Mouse (Mus musculus) lung, postnatal 0 days (tissue): ENCODE measurements around the gene Fndc3b. TPM values are rescaled to one million over a fixed set of nuclear protein-coding genes. Genes with fewer than 3 reads are reported as not detected.

Experiments used
- ATAC-seq: fragments of 200-750 bp; cut with Nextera tagmentation; 2 replicates; pipeline ENCODE4 v1.8.0; 2017; ENCODE audit warnings: moderate library complexity
- DNase-seq: peaks from one replicate; pipeline ENCODE4 v3.0.0-alpha.2; 2016; ENCODE audit warnings: low spot score
- H3K27ac ChIP-seq: fragments of 300-500 bp; sonication (generic); 2 replicates; pipeline ENCODE4 v1.5.1; 2014; ENCODE audit warnings: antibody characterized with exemption, mild to moderate bottlenecking, low read length, mixed read lengths
- H3K27me3 ChIP-seq: fragments of 300-500 bp; sonication (generic); replicated peaks from 2 replicates; pipeline ENCODE4 v1.6.1; 2014; ENCODE audit warnings: low read length, mixed read lengths; ENCODE audit not compliant: insufficient read depth
- H3K36me3 ChIP-seq: fragments of 300-500 bp; sonication (generic); 2 replicates; pipeline ENCODE4 v1.6.1; 2014; ENCODE audit warnings: low read length, mixed read lengths; ENCODE audit not compliant: insufficient read depth
- H3K4me1 ChIP-seq: fragments of 300-500 bp; sonication (generic); 2 replicates; pipeline ENCODE4 v1.6.1; 2014; ENCODE audit warnings: antibody characterized with exemption, low read depth, low read length, mixed read lengths; ENCODE audit not compliant: insufficient read depth
- H3K4me2 ChIP-seq: fragments of 300-500 bp; sonication (generic); replicated peaks from 2 replicates; pipeline ENCODE4 v1.6.1; 2014; ENCODE audit warnings: low read depth, mild to moderate bottlenecking, low read length, moderate library complexity, mixed read lengths
- H3K4me3 ChIP-seq: fragments of 300-500 bp; sonication (generic); 2 replicates; pipeline ENCODE4 v1.5.1; 2014; ENCODE audit warnings: low read depth, low read length
- H3K9ac ChIP-seq: fragments of 300-500 bp; sonication (generic); replicated peaks from 2 replicates; pipeline ENCODE4 v1.6.1; 2014; ENCODE audit warnings: low read depth, mild to moderate bottlenecking
- H3K9me3 ChIP-seq: fragments of 300-500 bp; sonication (generic); 2 replicates; pipeline ENCODE4 v1.6.1; 2016; ENCODE audit warnings: low read length, mixed read lengths
- CTCF ChIP-seq: IDR thresholded peaks from 2 replicates; pipeline ENCODE4 v1.5.1; 2016; ENCODE audit warnings: antibody characterized with exemption, mild to moderate bottlenecking
- EP300 ChIP-seq: IDR thresholded peaks from 2 replicates; pipeline ENCODE4 v1.6.1; 2016; ENCODE audit warnings: antibody characterized with exemption, mild to moderate bottlenecking, control low read depth
- WGBS: fragments of 180-500 bp; shearing (Covaris S2); extraction: QIAGEN DNeasy Blood & Tissue Kit; methylation state at CpG from one replicate; pipeline ENCODE4 v1.1.7; 2014; 5-methylcytosine and 5-hydroxymethylcytosine counted together
- polyA plus RNA-seq: library from polyadenylated mRNA; unstranded; fragments of >200 nt; fragmentation: Nextera tagmentation; extraction: Ambion mirVana; gene quantifications from 2 replicates; pipeline ENCODE4 v1.2.1, GENCODE M21; 2015

Fndc3b gene
- polyA plus RNA-seq, 1 experiment from 2014 or later: 28.5 TPM

- TF ChIP-seq CTCF: no peak
- no peak for TF ChIP-seq EP300
- 78% methylated on average over 4 of the region's 4 CpGs for WGBS
- Histone ChIP-seq H3K4me3 (no peak overlapping the region), H3K4me1 (no peaks in the 10 kb centered on the region), H3K36me3 (peaks cover 28% of the 10 kb centered on the region; the same call in 1 of the 2 replicates), H3K9ac (no peak overlapping the region), H3K27me3 (no peaks in the 10 kb centered on the region), H3K9me3 (no peaks in the 10 kb centered on the region), H3K4me2 (no peak overlapping the region), H3K27ac (no peak overlapping the region)
- ATAC-seq (no peak), DNase-seq (no peak)
Measured at GRCm38 (mm10) chr3:27449447-27449846, 261.7 kb downstream of the Fndc3b start.

DNA sequence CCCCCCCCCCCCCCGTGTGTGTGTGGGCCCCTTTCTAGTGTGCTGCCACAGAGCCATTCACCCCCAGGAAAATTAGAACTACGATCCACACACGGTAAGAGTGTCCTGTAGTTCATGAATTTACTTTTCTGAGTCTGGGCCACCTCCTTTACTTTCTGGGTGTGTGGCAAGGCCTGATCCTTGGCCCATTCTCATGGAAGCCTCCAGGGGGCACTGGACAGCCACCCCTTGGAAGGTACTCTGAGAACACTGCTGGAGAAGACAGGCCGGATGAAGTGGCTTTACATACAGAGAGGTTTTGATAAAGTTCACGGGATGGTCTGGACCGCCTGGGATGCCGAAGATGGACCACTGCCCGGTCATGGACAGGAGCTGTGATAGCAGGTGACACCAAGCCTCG, 262.7 kb downstream of the Fndc3b start:
- WGBS: 84% methylated on average over 8 of the region's 9 CpGs
- H3K4me1 ChIP-seq: no peaks in the 10 kb centered on the region
- H3K4me2 ChIP-seq: no peak overlapping the region
- H3K9me3 ChIP-seq: no peaks in the 10 kb centered on the region
- ATAC-seq: peak; percentile 44
- peaks cover 28% of the 10 kb centered on the region; the same call in 1 of the 2 replicates for H3K36me3 ChIP-seq
- no peaks in the 10 kb centered on the region for H3K27me3 ChIP-seq
- H3K27ac ChIP-seq: no peak overlapping the region
- DNase-seq: peak; percentile 24
- no peak overlapping the region for H3K4me3 ChIP-seq
- no peak overlapping the region for H3K9ac ChIP-seq
- TF ChIP-seq EP300 (no peak), CTCF (peak; percentile 64)

GRCm38 (mm10) chr3:27439704-27440103, 271.4 kb downstream of the Fndc3b start:
- H3K27ac ChIP-seq: no peak overlapping the region
- no peaks in the 10 kb centered on the region for H3K27me3 ChIP-seq
- no peaks in the 10 kb centered on the region for H3K9me3 ChIP-seq
- DNase-seq: peak; percentile 40
- peaks cover 20% of the 10 kb centered on the region; the same call in 1 of the 2 replicates for H3K36me3 ChIP-seq
- no peak for TF ChIP-seq CTCF
- TF ChIP-seq EP300: no peak
- no peak overlapping the region for H3K9ac ChIP-seq
- no peak overlapping the region for H3K4me2 ChIP-seq
- 0 out of 2 replicates have a peak, but pooled peaks have one; percentile 32 for ATAC-seq
- WGBS: 49% methylated on average over 16 of the region's 16 CpGs
- no peak overlapping the region for H3K4me3 ChIP-seq
- H3K4me1 ChIP-seq: no peaks in the 10 kb centered on the region

DNA sequence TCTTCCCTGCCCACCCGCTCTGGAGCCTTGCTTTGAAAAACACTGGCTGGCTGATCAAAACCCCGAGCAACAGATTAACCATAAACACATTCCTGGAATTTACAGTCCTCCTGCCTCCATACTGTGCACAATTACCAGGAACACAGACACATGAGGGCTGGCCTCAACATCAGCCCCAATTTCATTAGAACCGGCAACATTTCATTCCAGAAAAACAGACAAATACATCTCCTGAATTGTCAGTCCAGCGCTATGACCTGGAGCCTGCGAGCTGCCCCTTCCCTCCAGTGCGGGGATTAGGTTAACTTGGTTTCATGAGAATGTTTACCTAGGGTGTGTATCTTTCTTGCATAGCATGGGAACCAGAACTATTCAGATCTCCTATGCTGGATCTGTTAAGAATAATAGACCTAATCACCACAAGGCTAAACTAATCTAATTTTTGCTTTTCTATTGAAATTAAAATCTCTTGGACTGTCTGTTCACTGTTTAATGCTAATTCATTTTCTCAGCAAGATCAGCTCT, 275.9 kb downstream of the Fndc3b start:
- Histone ChIP-seq H3K36me3 (peaks cover 26% of the 10 kb centered on the region; the same call in 1 of the 2 replicates), H3K4me1 (no peaks in the 10 kb centered on the region), H3K27me3 (no peaks in the 10 kb centered on the region), H3K27ac (0 out of 2 replicates have a peak overlapping the region, but pooled peaks have one; percentile 33), H3K4me2 (no peak overlapping the region), H3K9ac (no peak overlapping the region), H3K9me3 (no peaks in the 10 kb centered on the region), H3K4me3 (no peak overlapping the region)
- ATAC-seq: peak; percentile 34; the same call in 1 of the 2 replicates
- TF ChIP-seq CTCF (no peak), EP300 (no peak)
- 55% methylated on average over 6 of the region's 6 CpGs for WGBS
- peak; percentile 17 for DNase-seq

DNA sequence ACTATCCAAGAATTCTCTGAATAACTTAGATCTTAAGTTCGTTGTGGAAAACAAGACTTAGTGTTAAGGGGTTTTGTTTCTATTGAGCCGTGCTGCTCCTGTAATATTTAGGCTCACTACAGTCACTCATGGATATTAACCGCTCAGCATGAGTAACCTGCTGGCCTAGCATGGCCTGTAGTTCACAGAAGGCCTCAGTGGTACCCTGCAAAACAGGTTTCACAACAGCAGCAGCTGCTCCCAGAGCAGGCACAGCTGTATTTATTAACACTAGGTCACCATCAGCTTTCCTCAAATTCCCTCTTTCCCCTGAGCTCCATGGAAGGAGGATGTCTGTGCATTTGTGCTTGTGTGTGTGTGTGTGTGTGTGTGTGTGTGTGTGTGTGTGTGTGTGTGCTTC, 278.1 kb downstream of the Fndc3b start:
- Histone ChIP-seq H3K4me1 (no peaks in the 10 kb centered on the region), H3K4me3 (no peak overlapping the region), H3K36me3 (peaks cover 15% of the 10 kb centered on the region; the same call in 1 of the 2 replicates), H3K9ac (no peak overlapping the region), H3K27ac (no peak overlapping the region), H3K4me2 (no peak overlapping the region), H3K27me3 (no peaks in the 10 kb centered on the region), H3K9me3 (no peaks in the 10 kb centered on the region)
- DNase-seq: peak; percentile 19
- 68% methylated on average over 3 of the region's 3 CpGs for WGBS
- TF ChIP-seq EP300 (no peak), CTCF (no peak)
- no peak for ATAC-seq

DNA sequence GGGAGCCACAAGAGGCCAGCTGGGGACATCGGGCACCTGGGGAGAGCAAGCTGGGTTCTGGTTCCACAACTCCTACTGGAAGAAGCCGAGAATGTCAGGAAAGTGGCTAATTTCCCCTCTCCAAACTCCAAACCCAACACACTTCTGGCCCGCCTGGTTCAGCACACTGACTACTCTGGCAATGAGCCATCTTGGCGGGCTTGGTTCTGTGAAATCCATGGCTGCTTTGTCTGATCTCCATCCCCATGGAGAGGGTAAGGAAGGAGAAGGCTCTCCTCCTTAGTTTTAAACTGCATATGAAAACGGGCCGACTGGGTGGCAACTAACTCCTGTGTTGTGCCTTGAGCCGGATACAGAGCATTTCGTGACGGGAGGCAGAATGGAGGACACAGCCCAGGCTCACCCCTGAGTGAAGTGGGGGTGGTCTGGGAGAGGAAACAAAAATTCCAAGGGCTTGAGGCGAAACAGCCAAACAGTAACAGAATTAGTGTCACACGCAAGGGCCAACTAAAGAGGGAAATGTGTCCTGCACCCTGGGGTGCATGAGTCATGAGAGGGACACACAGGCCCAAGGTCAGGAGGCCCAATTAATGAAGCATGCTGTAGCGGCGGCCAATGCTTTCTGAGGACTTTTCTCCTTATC, 280.4 kb downstream of the Fndc3b start:
- no peak overlapping the region for H3K9ac ChIP-seq
- no peaks in the 10 kb centered on the region for H3K27me3 ChIP-seq
- no peaks in the 10 kb centered on the region for H3K4me1 ChIP-seq
- H3K27ac ChIP-seq: no peak overlapping the region
- H3K36me3 ChIP-seq: peaks cover 10% of the 10 kb centered on the region; the same call in 1 of the 2 replicates
- no peak overlapping the region for H3K4me3 ChIP-seq
- DNase-seq (no peak), ATAC-seq (0 out of 2 replicates have a peak, but pooled peaks have one; percentile 18)
- no peak overlapping the region for H3K4me2 ChIP-seq
- 63% methylated on average over 13 of the region's 13 CpGs for WGBS
- no peak for TF ChIP-seq EP300
- no peak for TF ChIP-seq CTCF
- H3K9me3 ChIP-seq: no peaks in the 10 kb centered on the region
